Mouse (Mus musculus) cortical plate, adult 2 months (tissue): ENCODE data around the gene Macrod2.

Source experiments
- CTCF ChIP-seq: fragments of 200-500 bp; IDR thresholded peaks from 2 replicates; pipeline ENCODE4 v1.5.1; 2011; ENCODE audit warnings: mild to moderate bottlenecking, control low read depth, low read length; ENCODE audit not compliant: insufficient read depth; ENCODE audit errors: extremely low read depth
- POLR2A ChIP-seq: fragments of 200-500 bp; IDR thresholded peaks from 2 replicates; pipeline ENCODE4 v1.6.1; 2011; ENCODE audit warnings: mild to moderate bottlenecking, low read length, control low read depth; ENCODE audit not compliant: insufficient read depth; ENCODE audit errors: extremely low read depth

GRCm38 (mm10) chr2:141289059-141289713 is 894.1 kb downstream of the Macrod2 start:
- no peak for TF ChIP-seq CTCF
- no peak for TF ChIP-seq POLR2A
